Mouse (Mus musculus): ENCODE results near the gene Rara. TPM values are rescaled to one million over a fixed set of nuclear protein-coding genes. Genes with fewer than 3 reads are reported as not detected.
A peak's percentile ranks its signal among the peaks of the same experiment; 100 is the strongest.

The Rara gene
- total and polyA plus RNA-seq, 3 experiments: 12.1 to 13.7 TPM; not detected in 1

- Histone ChIP-seq H3K4me3 (ENCODE audit: control insufficient read depth in 1 of 2, insufficient read depth in 1 of 2, low read depth in 2 of 2, low read length in 2 of 2) (no peak overlapping the region), H3K27me3 (ENCODE audit: control insufficient read depth in 1 of 2, insufficient read depth in 2 of 2, low read length in 2 of 2) (no peaks in the 10 kb centered on the region), H3K79me2 (ENCODE audit: control insufficient read depth, insufficient read depth, low read length, poor library complexity) (0 out of 2 replicates have a peak, but pooled peaks cover 2% of the 10 kb centered on the region), H3K9ac (ENCODE audit: control insufficient read depth, low read depth, low read length, poor library complexity, severe bottlenecking) (no peak overlapping the region), H3K4me1 (ENCODE audit: control insufficient read depth in 1 of 2, insufficient read depth in 2 of 2, low read length in 2 of 2) (peaks cover 26 to 43% of the 10 kb centered on the region in 2 experiments), H3K36me3 (ENCODE audit: control insufficient read depth in 1 of 2, insufficient read depth in 2 of 2, low read length in 2 of 2) (peaks cover 0 to 42% of the 10 kb centered on the region in 2 experiments; a peak in 2 of 4 replicates), H3K9me3 (replicated peaks; ENCODE audit: insufficient read depth, low read length) (no peaks in the 10 kb centered on the region), H3K27ac (ENCODE audit: control insufficient read depth, low read depth, low read length) (no peak overlapping the region)
- no peak for DNase-seq (ENCODE audit: low read depth, low spot score)
- TF ChIP-seq SIN3A (IDR thresholded peaks at IDR 0.05; ENCODE audit: low read length): no peak
- no peak for TF ChIP-seq HCFC1 (IDR thresholded peaks at IDR 0.05; ENCODE audit: low read depth, low read length)
- TF ChIP-seq CTCF (IDR thresholded peaks at IDR 0.05 in 2 of 3, conservative IDR thresholded peaks at IDR 0.05 in 1 of 3; ENCODE audit: control insufficient read depth in 1 of 3, insufficient read depth in 1 of 3, low read depth in 2 of 3, low read length in 3 of 3, poor library complexity in 1 of 3, severe bottlenecking in 1 of 3): no peak
- TF ChIP-seq BHLHE40 (IDR thresholded peaks at IDR 0.05; ENCODE audit: borderline replicate concordance, low read depth, low read length): no peak
- no peak for TF ChIP-seq CHD2 (IDR thresholded peaks at IDR 0.05; ENCODE audit: low read length)
- TF ChIP-seq MXI1 (IDR thresholded peaks at IDR 0.05; ENCODE audit: low read depth, low read length): no peak
- TF ChIP-seq ZC3H11A (IDR thresholded peaks at IDR 0.05; ENCODE audit: low read depth, low read length): no peak
Measured at GRCm38 (mm10) chr11:98953361-98953760, 25.7 kb downstream of the Rara start.

GRCm38 (mm10) chr11:98953835-98954320 is 26.3 kb downstream of the Rara start:
- H3K4me1 ChIP-seq (ENCODE audit: control insufficient read depth in 1 of 2, insufficient read depth in 2 of 2, low read length in 2 of 2): peaks cover 22 to 42% of the 10 kb centered on the region in 2 experiments
- H3K27ac ChIP-seq (ENCODE audit: control insufficient read depth, low read depth, low read length): no peak overlapping the region

GRCm38 (mm10) chr11:98954373-98954772 is 26.8 kb downstream of the Rara start:
- H3K9ac ChIP-seq (ENCODE audit: control insufficient read depth, low read depth, low read length, poor library complexity, severe bottlenecking): no peak overlapping the region
- no peaks in the 10 kb centered on the region for H3K9me3 ChIP-seq (replicated peaks; ENCODE audit: insufficient read depth, low read length)
- peaks cover 0 to 38% of the 10 kb centered on the region in 2 experiments; a peak in 2 of 4 replicates for H3K36me3 ChIP-seq (ENCODE audit: control insufficient read depth in 1 of 2, insufficient read depth in 2 of 2, low read length in 2 of 2)
- H3K27ac ChIP-seq (ENCODE audit: control insufficient read depth, low read depth, low read length): no peak overlapping the region
- peak; percentile 64 for DNase-seq (ENCODE audit: low read depth, low spot score)
- H3K4me1 ChIP-seq (ENCODE audit: control insufficient read depth in 1 of 2, insufficient read depth in 2 of 2, low read length in 2 of 2): peaks cover 20 to 40% of the 10 kb centered on the region in 2 experiments
- H3K79me2 ChIP-seq (ENCODE audit: control insufficient read depth, insufficient read depth, low read length, poor library complexity): 0 out of 2 replicates have a peak, but pooled peaks cover 2% of the 10 kb centered on the region
- H3K4me3 ChIP-seq (ENCODE audit: control insufficient read depth in 1 of 2, insufficient read depth in 1 of 2, low read depth in 2 of 2, low read length in 2 of 2): no peak overlapping the region
- no peaks in the 10 kb centered on the region for H3K27me3 ChIP-seq (ENCODE audit: control insufficient read depth in 1 of 2, insufficient read depth in 2 of 2, low read length in 2 of 2)
- TF ChIP-seq SMC3 (IDR thresholded peaks at IDR 0.05; ENCODE audit: low read depth, low read length) (peak; percentile 44), MAZ (IDR thresholded peaks at IDR 0.05; ENCODE audit: low read depth, low read length) (peak; percentile 90), CHD2 (IDR thresholded peaks at IDR 0.05; ENCODE audit: low read length) (no peak), HCFC1 (IDR thresholded peaks at IDR 0.05; ENCODE audit: low read depth, low read length) (no peak), EP300 (IDR thresholded peaks at IDR 0.05; ENCODE audit: low read depth in 1 of 2, low read length in 2 of 2) (no peak), CTCF (IDR thresholded peaks at IDR 0.05 in 2 of 3, conservative IDR thresholded peaks at IDR 0.05 in 1 of 3; ENCODE audit: control insufficient read depth in 1 of 3, insufficient read depth in 1 of 3, low read depth in 2 of 3, low read length in 3 of 3, poor library complexity in 1 of 3, severe bottlenecking in 1 of 3) (peak; percentile 52 to 94 (median 77)), ETS1 (IDR thresholded peaks at IDR 0.05; ENCODE audit: low read depth, low read length) (no peak), RAD21 (IDR thresholded peaks at IDR 0.05; ENCODE audit: low read depth, low read length) (0 out of 2 replicates have a peak, but pooled peaks have one; percentile 5), SIN3A (IDR thresholded peaks at IDR 0.05; ENCODE audit: low read length) (peak; percentile 45; the same call in 1 of the 2 replicates), TBP (IDR thresholded peaks at IDR 0.05; ENCODE audit: low read depth, low read length) (no peak)

More at GRCm38 (mm10) chr11:98953835-98954320, 26.3 kb downstream of the Rara start:
- Histone ChIP-seq H3K9ac (ENCODE audit: control insufficient read depth, low read depth, low read length, poor library complexity, severe bottlenecking) (no peak overlapping the region), H3K36me3 (ENCODE audit: control insufficient read depth in 1 of 2, insufficient read depth in 2 of 2, low read length in 2 of 2) (peaks cover 0 to 38% of the 10 kb centered on the region in 2 experiments; a peak in 2 of 4 replicates), H3K9me3 (replicated peaks; ENCODE audit: insufficient read depth, low read length) (no peaks in the 10 kb centered on the region), H3K27me3 (ENCODE audit: control insufficient read depth in 1 of 2, insufficient read depth in 2 of 2, low read length in 2 of 2) (no peaks in the 10 kb centered on the region), H3K79me2 (ENCODE audit: control insufficient read depth, insufficient read depth, low read length, poor library complexity) (0 out of 2 replicates have a peak, but pooled peaks cover 2% of the 10 kb centered on the region), H3K4me3 (ENCODE audit: control insufficient read depth in 1 of 2, insufficient read depth in 1 of 2, low read depth in 2 of 2, low read length in 2 of 2) (no peak overlapping the region)
- no peak for DNase-seq (ENCODE audit: low read depth, low spot score)
- TF ChIP-seq ETS1 (IDR thresholded peaks at IDR 0.05; ENCODE audit: low read depth, low read length) (no peak), RAD21 (IDR thresholded peaks at IDR 0.05; ENCODE audit: low read depth, low read length) (no peak), MXI1 (IDR thresholded peaks at IDR 0.05; ENCODE audit: low read depth, low read length) (0 out of 2 replicates have a peak, but pooled peaks have one; percentile 11), POLR2AphosphoS5 (IDR thresholded peaks at IDR 0.05; ENCODE audit: borderline replicate concordance, low read depth, low read length) (no peak), TAL1 (IDR thresholded peaks at IDR 0.05; ENCODE audit: low read length) (no peak), USF1 (IDR thresholded peaks at IDR 0.05; ENCODE audit: low read depth, low read length) (no peak), TCF12 (IDR thresholded peaks at IDR 0.05; ENCODE audit: low read depth, low read length) (no peak), CHD1 (IDR thresholded peaks at IDR 0.05; ENCODE audit: low read depth, low read length) (no peak), ZMIZ1 (IDR thresholded peaks at IDR 0.05; ENCODE audit: low read depth, low read length) (no peak)
